Mouse (Mus musculus) cortical plate, adult 2 months (tissue): ENCODE results near the gene Ptprg.

Experiments
- CTCF ChIP-seq: fragments of 200-500 bp; IDR thresholded peaks from 2 replicates; pipeline ENCODE4 v1.5.1; 2011; ENCODE audit warnings: mild to moderate bottlenecking, control low read depth, low read length; ENCODE audit not compliant: insufficient read depth; ENCODE audit errors: extremely low read depth
- POLR2A ChIP-seq: fragments of 200-500 bp; IDR thresholded peaks from 2 replicates; pipeline ENCODE4 v1.6.1; 2011; ENCODE audit warnings: mild to moderate bottlenecking, low read length, control low read depth; ENCODE audit not compliant: insufficient read depth; ENCODE audit errors: extremely low read depth

DNA sequence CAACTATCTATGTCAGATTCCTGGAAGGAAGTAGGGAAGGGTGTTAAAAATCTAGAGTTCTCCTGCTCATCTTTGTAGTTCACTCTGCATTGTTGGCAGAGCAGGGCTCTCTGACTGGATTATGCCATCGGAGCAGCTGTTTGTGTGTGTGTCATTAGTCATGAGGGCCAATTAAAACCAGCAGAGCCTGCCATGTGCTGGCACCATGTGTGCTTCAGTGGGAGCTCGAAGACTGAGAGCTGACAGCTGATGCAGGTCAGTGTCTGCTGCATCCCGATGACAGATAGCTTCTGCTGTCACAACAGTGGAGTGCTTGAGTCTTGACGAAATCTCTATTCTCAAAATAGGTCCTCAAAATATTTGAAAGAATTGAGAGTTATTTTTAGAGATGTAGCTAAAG is 631.7 kb downstream of the Ptprg start:
- TF ChIP-seq CTCF (no peak), POLR2A (no peak)
